Mouse (Mus musculus) CD4-positive, CD25-positive, alpha-beta regulatory T cell, adult 2 months (primary cell): ENCODE data around the gene Ttc1.

Experiments
- DNase-seq: peaks from one replicate; pipeline ENCODE4 v3.0.0-alpha.2; 2012; ENCODE audit warnings: low read depth, low spot score

Gene Ttc1

DNA sequence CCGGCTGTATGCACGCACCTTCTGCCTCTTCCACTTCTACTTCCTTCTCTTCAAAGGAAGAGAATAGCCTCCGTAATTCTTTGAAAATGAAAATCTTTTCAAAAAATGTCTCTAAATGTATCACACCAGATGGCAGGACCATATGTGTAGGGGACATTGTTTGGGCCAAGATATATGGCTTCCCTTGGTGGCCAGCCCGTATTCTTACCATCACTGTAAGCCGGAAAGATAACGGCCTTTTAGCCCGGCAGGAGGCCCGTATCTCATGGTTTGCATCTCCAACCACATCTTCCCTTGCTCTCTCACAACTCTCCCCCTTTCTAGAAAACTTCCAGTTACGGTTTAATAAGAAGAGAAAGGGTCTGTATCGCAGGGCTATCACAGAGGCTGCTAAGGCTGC, 42.1 kb downstream of the Ttc1 start:
- DNase-seq, result no peak

DNA sequence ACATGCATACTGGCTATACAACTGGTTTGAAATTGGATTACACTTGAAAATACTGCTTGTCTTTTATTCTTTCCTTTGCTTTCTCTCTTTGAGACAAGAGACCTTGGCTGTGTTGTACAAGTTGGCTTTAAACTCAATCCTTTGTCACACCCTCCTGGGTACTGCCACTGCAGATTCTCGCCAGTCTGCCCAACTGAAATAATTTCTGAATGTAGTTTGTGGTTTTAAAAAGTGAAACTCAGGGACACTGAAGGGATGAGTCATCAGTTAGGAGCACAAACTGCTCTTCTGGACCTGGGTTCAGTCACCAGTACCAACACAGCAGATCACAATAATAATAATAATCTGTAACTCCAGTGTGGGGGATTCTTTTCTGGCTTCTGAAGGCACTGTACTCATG, 44.3 kb downstream of the Ttc1 start:
- no peak for DNase-seq

DNA sequence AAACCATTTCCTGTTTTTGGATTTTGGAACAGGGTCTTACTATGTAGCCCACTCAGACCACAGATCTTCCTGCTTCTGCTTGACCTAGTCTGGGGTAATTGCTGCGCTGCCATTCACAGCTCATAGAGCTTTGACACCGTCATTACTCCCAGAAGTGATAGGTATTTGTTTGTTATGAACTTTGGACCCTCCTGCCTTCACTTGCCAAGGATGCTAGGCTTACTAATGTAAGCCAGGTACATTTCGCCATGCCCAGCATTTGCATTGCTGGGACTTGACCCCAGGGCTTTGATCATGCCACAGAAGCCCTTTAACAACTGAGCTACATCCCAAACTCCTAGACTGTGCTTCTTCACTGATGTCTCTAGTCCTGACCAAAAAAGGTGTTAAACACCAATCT, 47.5 kb downstream of the Ttc1 start:
- no peak for DNase-seq

DNA sequence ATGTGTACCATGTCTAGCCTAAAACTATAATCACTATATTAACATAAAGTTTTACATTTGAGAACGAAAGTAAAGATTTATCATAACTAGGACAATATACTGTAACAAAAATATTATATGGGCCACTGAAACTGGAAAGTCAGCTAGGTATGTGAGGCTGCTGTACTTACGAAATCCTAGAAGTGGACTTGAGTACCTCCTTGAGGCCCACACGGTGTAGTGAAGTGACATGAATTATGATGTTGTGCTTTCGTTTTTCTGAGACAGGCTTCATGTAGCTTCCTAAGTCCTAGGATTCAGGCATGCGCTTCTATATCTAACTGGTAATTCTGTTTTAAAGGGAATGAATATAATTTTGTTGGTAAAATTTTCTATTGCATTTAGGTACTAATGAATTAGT, 49.2 kb downstream of the Ttc1 start:
- DNase-seq, result no peak

DNA sequence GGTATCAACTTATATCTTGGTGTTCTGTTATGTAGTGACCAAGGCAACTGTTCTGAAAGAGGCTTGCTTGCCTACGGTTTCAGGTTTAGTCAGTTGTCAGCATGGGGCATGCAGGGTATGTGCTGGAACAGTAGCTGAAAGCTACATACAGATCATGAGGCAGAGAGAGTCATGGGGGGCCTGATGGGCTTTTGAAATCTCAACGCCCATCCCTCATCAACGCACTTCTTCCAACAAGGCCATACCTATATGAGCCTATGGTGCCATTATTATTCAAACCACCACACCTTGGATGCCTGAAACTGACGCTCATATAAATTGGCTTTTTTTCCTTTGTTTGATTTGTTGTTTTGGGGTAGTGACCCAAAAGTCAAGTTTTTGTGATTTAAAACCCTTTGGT, 51.2 kb downstream of the Ttc1 start:
- DNase-seq, result no peak

DNA sequence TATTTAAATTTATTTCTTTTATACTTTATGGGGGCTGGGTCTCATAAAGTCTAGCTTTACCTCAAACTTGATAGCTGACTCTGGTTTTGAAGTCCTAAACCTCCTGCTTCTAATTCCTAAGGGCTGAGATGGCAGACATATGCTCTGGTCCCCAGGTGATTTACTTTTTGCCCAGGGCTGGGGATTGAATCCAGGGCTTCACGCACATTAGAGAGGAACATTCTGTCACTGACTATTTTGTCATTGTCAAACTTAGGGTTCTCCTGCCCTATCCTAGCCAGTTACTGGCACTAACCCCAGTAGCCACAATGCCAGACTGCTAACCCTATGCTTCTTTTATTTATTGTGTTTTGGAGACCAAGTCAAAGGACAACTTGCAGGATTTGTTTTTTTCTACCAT, 59.0 kb downstream of the Ttc1 start:
- DNase-seq, result no peak

DNA sequence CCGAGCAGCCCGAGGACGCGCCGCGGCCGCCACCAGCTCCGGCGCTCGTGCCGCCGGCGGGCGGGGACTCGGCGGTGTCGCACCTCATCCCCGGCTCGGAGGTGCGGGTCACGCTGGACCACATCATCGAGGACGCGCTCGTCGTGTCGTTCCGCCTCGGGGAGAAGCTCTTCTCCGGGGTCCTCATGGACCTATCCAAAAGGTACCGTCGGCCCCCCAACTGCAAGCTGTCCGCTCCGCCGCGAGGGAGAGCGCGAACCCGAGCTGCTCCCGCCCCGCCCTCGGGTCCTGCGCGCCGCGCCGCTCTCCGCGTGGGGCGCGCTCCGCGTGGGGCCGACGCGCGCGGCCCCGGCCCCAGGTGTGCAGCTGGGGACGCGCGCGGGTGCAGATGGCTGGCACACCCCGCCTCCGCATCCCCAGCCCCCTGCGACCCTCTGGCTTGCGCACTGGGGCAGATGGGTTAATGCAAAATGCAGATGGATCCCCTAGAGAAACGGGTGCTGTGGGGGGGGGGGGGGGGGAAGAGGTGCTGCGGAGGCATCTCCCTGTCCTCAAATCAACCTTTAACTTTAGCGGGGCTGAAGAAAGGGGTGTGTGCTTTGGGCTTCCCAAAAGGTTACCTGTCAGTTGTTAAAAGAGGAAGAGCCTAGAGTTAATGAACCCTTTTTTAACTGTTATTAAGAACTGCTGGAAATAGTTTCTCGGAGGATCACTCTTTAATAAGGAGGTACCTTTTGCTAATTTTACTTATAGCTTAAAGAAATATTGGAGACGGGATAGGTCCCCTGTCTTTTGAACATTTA, 65.2 kb downstream of the Ttc1 start:
- DNase-seq, result peak; percentile 81

DNA sequence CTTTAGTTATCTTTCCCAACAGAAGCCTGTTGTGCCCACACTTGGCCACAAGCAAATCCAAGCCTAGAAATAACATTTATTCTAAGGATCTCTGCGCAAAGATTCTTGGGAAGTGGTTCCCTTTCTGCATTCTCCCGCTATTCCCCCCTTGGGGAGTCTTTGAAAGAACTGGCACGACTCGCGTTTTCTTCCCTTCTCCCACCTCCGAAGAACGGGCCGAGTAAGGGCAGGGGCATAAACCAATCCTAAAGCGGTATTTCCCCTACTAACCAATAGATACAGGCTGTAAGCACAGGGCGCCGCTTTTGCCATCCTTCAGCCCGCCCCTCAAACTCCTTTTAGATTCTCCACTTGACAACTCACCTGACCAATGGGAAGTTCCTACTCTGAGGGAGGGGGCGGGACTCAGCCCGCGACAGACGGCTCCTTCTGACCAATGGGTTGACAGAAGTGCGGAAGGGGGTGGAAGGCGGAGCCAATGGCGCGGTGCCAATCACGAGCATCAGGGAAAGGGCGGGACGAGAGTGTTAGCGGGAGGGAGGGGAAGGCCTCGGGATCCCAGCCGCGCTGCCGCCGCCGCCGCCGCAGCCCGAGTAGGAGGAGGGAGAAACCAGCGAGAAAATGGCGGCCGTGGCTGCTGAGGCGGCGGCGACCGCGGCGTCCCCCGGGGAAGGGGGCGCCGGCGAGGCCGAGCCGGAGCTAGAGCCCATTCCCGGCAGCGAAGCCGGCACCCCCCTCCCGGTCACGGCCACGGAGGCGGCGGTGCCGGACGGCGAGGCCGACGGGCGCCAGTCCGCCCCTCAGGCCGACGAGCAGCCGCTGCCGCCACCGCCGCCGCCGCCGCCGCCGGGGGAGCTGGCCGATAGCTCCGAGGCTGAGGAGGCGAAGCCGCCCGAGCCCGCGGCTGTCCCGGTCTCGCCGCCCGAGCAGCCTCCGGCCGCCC, 66.1 kb downstream of the Ttc1 start, which contains the start of gene Pwwp2a:
Gene Pwwp2a, plus strand, starts transcription at position 527 of the 943 bp plus-strand sequence.
- DNase-seq, result peak; percentile 100
